24 mouse cellular contexts compared by ENCODE assay signal in the genomic region with DNA sequence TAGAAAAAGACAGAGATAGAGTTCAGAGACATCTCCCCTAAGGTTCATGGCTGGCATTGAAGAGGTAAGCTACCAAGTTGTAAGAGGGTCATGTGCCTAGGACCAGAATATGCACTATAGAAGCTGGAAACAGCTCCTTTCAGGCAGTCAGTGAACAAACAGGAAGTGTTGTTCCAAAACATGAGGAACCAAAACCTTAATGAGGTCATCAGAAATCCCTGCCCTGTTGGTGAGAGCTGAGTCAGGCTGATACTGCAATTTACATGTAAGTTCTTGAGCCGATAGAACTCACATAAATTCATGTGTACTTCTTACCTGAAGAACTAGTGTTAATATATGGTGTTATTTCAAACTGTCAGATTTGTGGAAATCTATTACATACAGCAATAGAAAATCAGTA.
DNase-seq lines count a peak whose midpoint lies in the region; ATAC-seq and TF ChIP-seq lines count a peak whose summit lies in the region.
"Had no signal": no experiment of that assay in that cellular context is flagged by ENCODE, and none has a peak within 500 bp of the region (broad histone marks: within the 10 kb centered on the region; RNA-seq: fewer than 3 reads in every experiment).

No protein-coding gene starts in this region.

- H3K9ac ChIP-seq in heart, embryonic 11.5 days (ENCODE audit: low read depth, low read length): no peak overlapping the region
- no peak overlapping the region for H3K9ac ChIP-seq in liver, adult 2 months (ENCODE audit: low read depth, low read length)
- H3K9ac ChIP-seq in liver, embryonic 12.5 days: no peak overlapping the region
- H3K9ac ChIP-seq in midbrain, embryonic 11.5 days (ENCODE audit: low read length): no peak overlapping the region
- H3K9ac ChIP-seq: embryonic facial prominence, embryonic 12.5 days; forebrain, embryonic 13.5 days; forebrain, embryonic 15.5 days; forebrain, postnatal 0 days had no signal

- DNase-seq in heart, adult 8-10 months (ENCODE audit: low spot score): peak; percentile 1
- DNase-seq in liver, adult 2 months (ENCODE audit: extremely low read depth, low read depth, low spot score): peak; percentile 29
- peak; percentile 4 for DNase-seq in midbrain, embryonic 11.5 days (ENCODE audit: low spot score, missing footprints)
- no peak for DNase-seq in midbrain, embryonic 10.5 days (ENCODE audit: low spot score)
- DNase-seq in left cerebral cortex, postnatal 4 days: no peak
- DNase-seq: adrenal gland, adult 8-10 months; adrenal gland, postnatal 14 days; adrenal gland, postnatal 36 days; cerebellum, adult 11-12 months; cerebellum, adult 2 months; cerebellum, adult 9-10 months; cerebellum, postnatal 10 days; cerebellum, postnatal 25 days had no signal

- ATAC-seq in heart, embryonic 11.5 days (replicated peaks; ENCODE audit: insufficient number of reproducible peaks, low FRiP score, low TSS enrichment): no peak
- no peak for ATAC-seq in liver, embryonic 12.5 days
- no peak for ATAC-seq in midbrain, embryonic 11.5 days (ENCODE audit: low FRiP score)
- ATAC-seq: activated CD4-positive, CD25-positive, alpha-beta regulatory T cell, adult 4 months; forebrain, embryonic 13.5 days; forebrain, embryonic 15.5 days; forebrain, postnatal 0 days; Patski had no signal

- H3K36me3 ChIP-seq in heart, embryonic 11.5 days (ENCODE audit: control insufficient read depth, insufficient read depth, low read length): no peaks in the 10 kb centered on the region
- H3K36me3 ChIP-seq in liver, adult 2 months (ENCODE audit: control insufficient read depth, insufficient read depth, low read length): no peaks in the 10 kb centered on the region
- no peaks in the 10 kb centered on the region for H3K36me3 ChIP-seq in liver, embryonic 12.5 days
- no peaks in the 10 kb centered on the region for H3K36me3 ChIP-seq in midbrain, embryonic 11.5 days (ENCODE audit: control insufficient read depth, insufficient read depth, low read length)
- no peaks in the 10 kb centered on the region for H3K36me3 ChIP-seq in midbrain, embryonic 10.5 days
- H3K36me3 ChIP-seq: embryonic facial prominence, embryonic 10.5 days; embryonic facial prominence, embryonic 12.5 days; forebrain, embryonic 15.5 days; G1E had no signal

- TF ChIP-seq POLR2A in liver, adult 2 months (IDR thresholded peaks at IDR 0.05; ENCODE audit: extremely low read depth, insufficient read depth, low read length): no peak
- TF ChIP-seq POLR2A in bone marrow macrophage, adult 2 months (IDR thresholded peaks at IDR 0.05; ENCODE audit: borderline replicate concordance, low read depth, low read length): no peak

- H3K27ac ChIP-seq in heart, embryonic 11.5 days (ENCODE audit: low read depth, low read length): no peak overlapping the region
- no peak overlapping the region for H3K27ac ChIP-seq in liver, adult 2 months (replicated peaks; ENCODE audit: insufficient read depth, low read depth, low read length)
- no peak overlapping the region for H3K27ac ChIP-seq in liver, embryonic 12.5 days
- no peak overlapping the region for H3K27ac ChIP-seq in midbrain, embryonic 11.5 days (ENCODE audit: low read depth, low read length)
- no peak overlapping the region for H3K27ac ChIP-seq in midbrain, embryonic 10.5 days (replicated peaks)
- H3K27ac ChIP-seq in bone marrow macrophage, adult 2 months (ENCODE audit: insufficient read depth, low read depth, low read length): peak overlapping the region; percentile 79
- H3K27ac ChIP-seq: embryonic facial prominence, embryonic 10.5 days; embryonic facial prominence, embryonic 12.5 days; forebrain, embryonic 13.5 days; forebrain, embryonic 15.5 days had no signal

- no peaks in the 10 kb centered on the region for H3K4me1 ChIP-seq in heart, embryonic 11.5 days (ENCODE audit: control insufficient read depth, insufficient read depth, low read length)
- no peaks in the 10 kb centered on the region for H3K4me1 ChIP-seq in liver, adult 2 months (ENCODE audit: control insufficient read depth, insufficient read depth, low read length)
- no peaks in the 10 kb centered on the region for H3K4me1 ChIP-seq in liver, embryonic 12.5 days
- no peaks in the 10 kb centered on the region for H3K4me1 ChIP-seq in midbrain, embryonic 11.5 days (ENCODE audit: control insufficient read depth, insufficient read depth, low read length)
- no peaks in the 10 kb centered on the region for H3K4me1 ChIP-seq in midbrain, embryonic 10.5 days
- peaks cover 8% of the 10 kb centered on the region for H3K4me1 ChIP-seq in bone marrow macrophage, adult 2 months (ENCODE audit: control insufficient read depth, insufficient read depth, low read length)
- H3K4me1 ChIP-seq: embryonic facial prominence, embryonic 10.5 days; embryonic facial prominence, embryonic 12.5 days; forebrain, embryonic 13.5 days; forebrain, embryonic 15.5 days had no signal

- no peaks in the 10 kb centered on the region for H3K79me2 ChIP-seq in liver, adult 2 months (ENCODE audit: control insufficient read depth, insufficient read depth, low read length)

- H3K9me3 ChIP-seq in heart, embryonic 11.5 days (replicated peaks; ENCODE audit: control insufficient read depth, low read length): no peaks in the 10 kb centered on the region
- H3K9me3 ChIP-seq in liver, embryonic 12.5 days (replicated peaks): no peaks in the 10 kb centered on the region
- no peaks in the 10 kb centered on the region for H3K9me3 ChIP-seq in midbrain, embryonic 11.5 days (ENCODE audit: control insufficient read depth, low read length)
- no peaks in the 10 kb centered on the region for H3K9me3 ChIP-seq in midbrain, embryonic 10.5 days (replicated peaks)
- H3K9me3 ChIP-seq: embryonic facial prominence, embryonic 10.5 days; embryonic facial prominence, embryonic 12.5 days; forebrain, embryonic 13.5 days; forebrain, embryonic 15.5 days had no signal

- intact Hi-C loops in left cerebral cortex, postnatal 4 days (cut with DNase I): no loop called here

- no peaks in the 10 kb centered on the region for H3K27me3 ChIP-seq in heart, embryonic 11.5 days (ENCODE audit: control insufficient read depth, insufficient read depth, low read length)
- no peaks in the 10 kb centered on the region for H3K27me3 ChIP-seq in liver, adult 2 months (ENCODE audit: control insufficient read depth, insufficient read depth, low read length)
- H3K27me3 ChIP-seq in liver, embryonic 12.5 days (replicated peaks): no peaks in the 10 kb centered on the region
- no peaks in the 10 kb centered on the region for H3K27me3 ChIP-seq in midbrain, embryonic 11.5 days (ENCODE audit: control insufficient read depth, insufficient read depth, low read length)
- no peaks in the 10 kb centered on the region for H3K27me3 ChIP-seq in midbrain, embryonic 10.5 days (ENCODE audit: low read depth, poor library complexity, severe bottlenecking)
- H3K27me3 ChIP-seq: embryonic facial prominence, embryonic 12.5 days; forebrain, embryonic 13.5 days; forebrain, embryonic 15.5 days had no signal

- no peak overlapping the region for H3K4me3 ChIP-seq in heart, embryonic 11.5 days (ENCODE audit: low read depth, low read length)
- H3K4me3 ChIP-seq in liver, adult 2 months (ENCODE audit: insufficient read depth, low read depth, low read length): no peak overlapping the region
- no peak overlapping the region for H3K4me3 ChIP-seq in liver, embryonic 12.5 days
- H3K4me3 ChIP-seq in midbrain, embryonic 11.5 days (ENCODE audit: low read depth, low read length): no peak overlapping the region
- no peak overlapping the region for H3K4me3 ChIP-seq in midbrain, embryonic 10.5 days
- H3K4me3 ChIP-seq in bone marrow macrophage, adult 2 months (ENCODE audit: insufficient read depth, low read length): no peak overlapping the region
- H3K4me3 ChIP-seq: embryonic facial prominence, embryonic 10.5 days; embryonic facial prominence, embryonic 12.5 days; forebrain, embryonic 13.5 days; forebrain, embryonic 15.5 days had no signal

- no peak overlapping the region for H3K4me2 ChIP-seq in heart, embryonic 11.5 days
- H3K4me2 ChIP-seq in liver, embryonic 12.5 days: no peak overlapping the region
- H3K4me2 ChIP-seq in midbrain, embryonic 11.5 days: no peak overlapping the region
- H3K4me2 ChIP-seq: embryonic facial prominence, embryonic 12.5 days; forebrain, embryonic 13.5 days; forebrain, embryonic 15.5 days had no signal

- no peak for TF ChIP-seq CTCF in liver, adult 2 months (IDR thresholded peaks at IDR 0.05; ENCODE audit: low read depth, low read length)
- TF ChIP-seq CTCF in bone marrow macrophage, adult 2 months (IDR thresholded peaks at IDR 0.05; ENCODE audit: low read depth, low read length): no peak

- 78% methylated on average over 1 of the region's 1 CpGs for WGBS in heart, embryonic 11.5 days (ENCODE audit: insufficient replicate concordance)
- 87% methylated on average over 1 of the region's 1 CpGs for WGBS in liver, adult 2 months
- 65% methylated on average over 1 of the region's 1 CpGs for WGBS in liver, embryonic 12.5 days (ENCODE audit: insufficient replicate concordance)
- WGBS in midbrain, embryonic 11.5 days: 97% methylated on average over 1 of the region's 1 CpGs
- 90% methylated on average over 1 of the region's 1 CpGs for WGBS in midbrain, embryonic 10.5 days

Comparison
In these comparisons a context has a peak if more than half of its experiments do, and no peak if none do; other contexts are left out.
1. DNase-seq: peak in heart, adult 8-10 months (single experiment), liver, adult 2 months (single experiment) and midbrain, embryonic 11.5 days (single experiment); none in midbrain, embryonic 10.5 days (single experiment) and left cerebral cortex, postnatal 4 days (single experiment).